7 mouse cellular contexts compared by ENCODE assay signal in the genomic region with DNA sequence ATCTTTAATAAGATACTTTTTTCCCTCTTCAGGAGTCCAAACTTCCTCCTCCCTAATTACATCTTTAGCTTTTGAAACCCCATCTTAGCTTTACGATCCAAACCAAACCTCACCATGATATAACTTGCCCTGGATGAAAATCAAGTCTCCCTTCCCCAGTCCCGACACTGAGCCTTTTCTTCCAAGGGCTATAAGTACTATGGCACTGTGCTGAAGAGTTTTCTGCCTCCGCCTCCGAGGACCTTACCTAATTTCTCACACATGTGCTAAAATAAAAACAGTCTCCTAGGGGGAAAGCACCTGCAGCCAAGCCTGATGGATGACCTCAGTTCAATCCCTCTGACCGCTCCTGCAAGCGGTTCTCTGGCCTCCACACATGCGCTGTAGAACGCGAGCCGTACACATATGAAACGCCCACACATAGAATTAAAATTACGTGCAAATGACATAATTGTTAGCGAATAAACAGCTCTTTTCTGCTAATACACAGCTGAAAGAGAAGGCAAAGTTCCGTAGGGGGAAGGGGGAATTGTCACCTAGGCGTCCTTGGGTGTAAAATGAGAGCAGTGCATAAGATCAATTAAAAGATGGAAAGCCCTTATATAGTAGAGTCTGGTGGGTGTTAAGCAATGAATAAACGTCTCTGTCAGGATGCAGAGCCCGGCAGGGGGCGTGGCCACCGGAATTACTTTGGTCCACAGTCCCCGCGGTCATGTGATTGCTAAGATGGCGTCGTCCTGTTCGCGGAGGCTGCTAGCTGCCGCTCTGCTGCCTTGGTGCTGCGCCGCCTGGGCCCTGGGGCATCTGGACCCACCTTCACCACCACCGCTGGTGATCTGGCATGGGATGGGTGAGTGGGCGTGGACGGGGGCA. TPM values are rescaled to one million over a fixed set of nuclear protein-coding genes. Genes with fewer than 3 reads are reported as not detected.
DNase-seq lines count a peak whose midpoint lies in the region; ATAC-seq lines count a peak whose summit lies in the region.

A gene (plus strand): TSS at position 713 of the 873 bp plus-strand sequence.

- peak within 1 kb of the TSS; percentile 87 for H3K4me3 ChIP-seq in embryonic facial prominence, embryonic 10.5 days
- H3K4me3 ChIP-seq in limb, embryonic 10.5 days: peak within 1 kb of the TSS; percentile 69
- H3K4me3 ChIP-seq in midbrain, embryonic 13.5 days (replicated peaks): peak within 1 kb of the TSS; percentile 72

- peak within 1 kb of the TSS; percentile 85 for H3K9ac ChIP-seq in midbrain, embryonic 13.5 days (replicated peaks)

- H3K9me3 ChIP-seq in embryonic facial prominence, embryonic 10.5 days: no peaks in the 10 kb centered on the region
- H3K9me3 ChIP-seq in limb, embryonic 10.5 days (replicated peaks): no peaks in the 10 kb centered on the region
- no peaks in the 10 kb centered on the region for H3K9me3 ChIP-seq in midbrain, embryonic 13.5 days

- DNase-seq in adrenal gland, postnatal 10 days: peak; percentile 92
- peak; percentile 91 for DNase-seq in embryonic facial prominence, embryonic 10.5 days (ENCODE audit: low spot score)
- peak; percentile 83 for DNase-seq in kidney, adult 11 months
- peak; percentile 93 for DNase-seq in limb, embryonic 10.5 days (ENCODE audit: low spot score)
- DNase-seq in spleen, adult 12 weeks (ENCODE audit: low spot score): peak; percentile 69

- peak; percentile 85 for ATAC-seq in granulocyte monocyte progenitor cell, adult 5-6 weeks (replicated peaks; ENCODE audit: poor library complexity, severe bottlenecking)
- ATAC-seq in midbrain, embryonic 13.5 days: peak; percentile 88

- H3K27ac ChIP-seq in embryonic facial prominence, embryonic 10.5 days (replicated peaks): peak within 1 kb of the TSS; percentile 88
- H3K27ac ChIP-seq in limb, embryonic 10.5 days: peak within 1 kb of the TSS; percentile 83
- H3K27ac ChIP-seq in midbrain, embryonic 13.5 days: peak within 1 kb of the TSS; percentile 90

- peaks cover under 1% of the 10 kb centered on the region; the same call in 1 of the 2 replicates for H3K36me3 ChIP-seq in embryonic facial prominence, embryonic 10.5 days (replicated peaks)
- no peaks in the 10 kb centered on the region for H3K36me3 ChIP-seq in limb, embryonic 10.5 days
- peaks cover 4% of the 10 kb centered on the region; the same call in 1 of the 2 replicates for H3K36me3 ChIP-seq in midbrain, embryonic 13.5 days

- H3K4me1 ChIP-seq in embryonic facial prominence, embryonic 10.5 days: peaks cover 28% of the 10 kb centered on the region
- H3K4me1 ChIP-seq in limb, embryonic 10.5 days: peaks cover 18% of the 10 kb centered on the region
- H3K4me1 ChIP-seq in midbrain, embryonic 13.5 days (replicated peaks): peaks cover 45% of the 10 kb centered on the region

- WGBS in embryonic facial prominence, embryonic 10.5 days: 6% methylated on average over 31 of the region's 31 CpGs
- 5% methylated on average over 31 of the region's 31 CpGs for WGBS in limb, embryonic 10.5 days
- 4% methylated on average over 31 of the region's 31 CpGs for WGBS in midbrain, embryonic 13.5 days

- no peaks in the 10 kb centered on the region for H3K27me3 ChIP-seq in embryonic facial prominence, embryonic 10.5 days (replicated peaks; ENCODE audit: low read depth, poor library complexity, severe bottlenecking)
- no peaks in the 10 kb centered on the region for H3K27me3 ChIP-seq in limb, embryonic 10.5 days (ENCODE audit: low read depth, poor library complexity, severe bottlenecking)
- H3K27me3 ChIP-seq in midbrain, embryonic 13.5 days: no peaks in the 10 kb centered on the region

- peak within 1 kb of the TSS; percentile 83 for H3K4me2 ChIP-seq in midbrain, embryonic 13.5 days (replicated peaks)

RNA-seq across cellular contexts. Expression of the gene that starts here (rescaled TPM):
- 10 to 100 TPM; 45.9 to 54.5 TPM for total RNA-seq in adrenal gland, postnatal 10 days (2021)
- 50.6 and 53.4 TPM in 2 replicates for polyA plus RNA-seq in embryonic facial prominence, embryonic 10.5 days (2016; fragmentation: Nextera tagmentation; extraction: Ambion mirVana)
- total RNA-seq in granulocyte monocyte progenitor cell, adult 5-6 weeks (2014; fragmentation: Nextera tagmentation): 59.3 and 67.4 TPM in 2 replicates
- total RNA-seq in granulocyte monocyte progenitor cell, adult 5-6 weeks (2017): 79.1 and 80.1 TPM in 2 replicates
- polyA plus RNA-seq in limb, embryonic 10.5 days (2016; fragmentation: Nextera tagmentation; extraction: Ambion mirVana): 45.4 and 55.3 TPM in 2 replicates
- 80.4 and 81.8 TPM in 2 replicates for polyA plus RNA-seq in midbrain, embryonic 13.5 days (2015; fragmentation: Nextera tagmentation; extraction: Ambion mirVana)

Comparison
In these comparisons a context has a peak if more than half of its experiments do, and no peak if none do; other contexts are left out.
1. Peak in every context shown above with its lines: DNase-seq, ATAC-seq, H3K4me3 ChIP-seq and H3K27ac ChIP-seq.